Mouse (Mus musculus) cortical plate, adult 2 months (tissue): ENCODE measurements around the gene Sacm1l.

Experiments used
- CTCF ChIP-seq: fragments of 200-500 bp; IDR thresholded peaks from 2 replicates; pipeline ENCODE4 v1.5.1; 2011; ENCODE audit warnings: mild to moderate bottlenecking, control low read depth, low read length; ENCODE audit not compliant: insufficient read depth; ENCODE audit errors: extremely low read depth
- POLR2A ChIP-seq: fragments of 200-500 bp; IDR thresholded peaks from 2 replicates; pipeline ENCODE4 v1.6.1; 2011; ENCODE audit warnings: mild to moderate bottlenecking, low read length, control low read depth; ENCODE audit not compliant: insufficient read depth; ENCODE audit errors: extremely low read depth

- TF ChIP-seq POLR2A (no peak), CTCF (no peak)
These were observed 7.1 kb downstream of the Sacm1l start for GRCm38 (mm10) chr9:123536613-123537012.
